Mouse (Mus musculus) MEL (cell line): ENCODE results near the gene Traf3ip2. TPM values are rescaled to one million over a fixed set of nuclear protein-coding genes. Genes with fewer than 3 reads are reported as not detected.

Experiments used
- DNase-seq: peaks from one replicate; pipeline ENCODE4 v3.0.0; 2011; ENCODE audit warnings: low read depth, low spot score
- H3K27ac ChIP-seq: 2 replicates; pipeline ENCODE4 v1.5.1; 2012; ENCODE audit warnings: low read depth, mild to moderate bottlenecking, control low read depth, low read length, moderate library complexity; ENCODE audit not compliant: control insufficient read depth
- H3K27me3 ChIP-seq, 2 experiments: fragments of 150-350 bp in 1 of 2; sonication (generic) in 1 of 2; 2 replicates each; pipeline ENCODE4 v1.6.1; 2012; ENCODE audit warnings: low read length in 2 of 2, mild to moderate bottlenecking in 2 of 2, improper control_type of control experiment in 1 of 2, moderate library complexity in 1 of 2; ENCODE audit not compliant: insufficient read depth in 2 of 2, control insufficient read depth in 1 of 2
- H3K36me3 ChIP-seq, 2 experiments: 2 replicates each; pipeline ENCODE4 v1.6.1; 2012 to 2014; ENCODE audit warnings: low read length in 2 of 2, improper control_type of control experiment in 1 of 2, inconsistent platforms in 1 of 2, mild to moderate bottlenecking in 1 of 2; ENCODE audit not compliant: insufficient read depth in 2 of 2, control insufficient read depth in 1 of 2
- H3K4me1 ChIP-seq, 2 experiments: fragments of 150-350 bp in 1 of 2; sonication (generic) in 1 of 2; 2 replicates each; pipeline ENCODE4 v1.6.1; 2012; ENCODE audit warnings: low read length in 2 of 2, improper control_type of control experiment in 1 of 2, mild to moderate bottlenecking in 1 of 2; ENCODE audit not compliant: insufficient read depth in 2 of 2, control insufficient read depth in 1 of 2
- H3K4me3 ChIP-seq, 2 experiments: fragments of 150-350 bp in 1 of 2; sonication (generic) in 1 of 2; 2 replicates each; pipeline ENCODE4 v1.5.1; 2012; ENCODE audit warnings: low read depth in 2 of 2, low read length in 2 of 2, mild to moderate bottlenecking in 2 of 2, moderate library complexity in 2 of 2, control low read depth in 1 of 2, improper control_type of control experiment in 1 of 2; ENCODE audit not compliant: control insufficient read depth in 1 of 2, insufficient read depth in 1 of 2
- H3K79me2 ChIP-seq: 2 replicates; pipeline ENCODE4 v1.6.1; 2012; ENCODE audit warnings: mild to moderate bottlenecking, low read length, moderate library complexity; ENCODE audit not compliant: control insufficient read depth, poor library complexity, insufficient read depth
- H3K9ac ChIP-seq: 2 replicates; pipeline ENCODE4 v1.6.1; 2012; ENCODE audit warnings: low read depth, mild to moderate bottlenecking, control low read depth, low read length, moderate library complexity; ENCODE audit not compliant: control insufficient read depth, poor library complexity, severe bottlenecking
- H3K9me3 ChIP-seq: fragments of 150-350 bp; sonication (generic); replicated peaks from 2 replicates; pipeline ENCODE4 v1.6.1; 2012; ENCODE audit warnings: mild to moderate bottlenecking, low read length, improper control_type of control experiment, moderate library complexity; ENCODE audit not compliant: insufficient read depth
- BHLHE40 ChIP-seq: IDR thresholded peaks from 2 replicates; pipeline ENCODE4 v1.6.1; 2012; ENCODE audit warnings: low read depth, mild to moderate bottlenecking, inconsistent platforms, low read length, improper control_type of control experiment, borderline replicate concordance
- CTCF ChIP-seq, 3 experiments: IDR thresholded peaks in 2 of 3; conservative IDR thresholded peaks in 1 of 3; 2 replicates each; pipeline ENCODE4 v1.5.1; 2011 to 2012; ENCODE audit warnings: low read length in 3 of 3, low read depth in 2 of 3, mild to moderate bottlenecking in 2 of 3, improper control_type of control experiment in 1 of 3, inconsistent platforms in 1 of 3, mixed read lengths in 1 of 3, moderate library complexity in 1 of 3; ENCODE audit not compliant: control insufficient read depth in 1 of 3, insufficient read depth in 1 of 3, poor library complexity in 1 of 3, severe bottlenecking in 1 of 3
- E2F4 ChIP-seq: IDR thresholded peaks from 2 replicates; pipeline ENCODE4 v1.6.1; 2011; ENCODE audit warnings: low read depth, low read length, improper control_type of control experiment, borderline replicate concordance
- HCFC1 ChIP-seq: IDR thresholded peaks from 2 replicates; pipeline ENCODE4 v1.6.1; 2012; ENCODE audit warnings: low read depth, mild to moderate bottlenecking, inconsistent platforms, low read length, improper control_type of control experiment, moderate library complexity
- KAT2A ChIP-seq: conservative IDR thresholded peaks from 2 replicates; pipeline ENCODE4 v1.6.1; 2012; ENCODE audit warnings: low read depth, low read length, improper control_type of control experiment, inconsistent platforms
- MAZ ChIP-seq: IDR thresholded peaks from 2 replicates; pipeline ENCODE4 v1.6.1; 2012; ENCODE audit warnings: low read depth, mild to moderate bottlenecking, inconsistent platforms, low read length, improper control_type of control experiment
- MXI1 ChIP-seq: IDR thresholded peaks from 2 replicates; pipeline ENCODE4 v1.6.1; 2011; ENCODE audit warnings: mild to moderate bottlenecking, low read depth, low read length, improper control_type of control experiment
- MYC ChIP-seq: IDR thresholded peaks from 2 replicates; pipeline ENCODE4 v1.6.1; 2011; ENCODE audit warnings: low read depth, mild to moderate bottlenecking, low read length, improper control_type of control experiment, moderate library complexity
- NELFE ChIP-seq: IDR thresholded peaks from 2 replicates; pipeline ENCODE4 v1.6.1; 2011; ENCODE audit warnings: low read depth, low read length, improper control_type of control experiment
- NRF1 ChIP-seq: IDR thresholded peaks from 2 replicates; pipeline ENCODE4 v1.6.1; 2014; ENCODE audit warnings: low read depth, mild to moderate bottlenecking, inconsistent platforms, low read length, improper control_type of control experiment, moderate library complexity; ENCODE audit not compliant: poor library complexity, insufficient read depth, severe bottlenecking
- POLR2A ChIP-seq, 2 experiments: IDR thresholded peaks; 2 replicates each; pipeline ENCODE4 v1.6.1; 2011 to 2012; ENCODE audit warnings: low read length in 2 of 2, mild to moderate bottlenecking in 2 of 2, control low read depth in 1 of 2, improper control_type of control experiment in 1 of 2, low read depth in 1 of 2, moderate library complexity in 1 of 2; ENCODE audit not compliant: control insufficient read depth in 1 of 2, insufficient read depth in 1 of 2, poor library complexity in 1 of 2
- POLR2AphosphoS5 ChIP-seq: IDR thresholded peaks from 2 replicates; pipeline ENCODE4 v1.6.1; 2012; ENCODE audit warnings: low read depth, borderline replicate concordance, mild to moderate bottlenecking, inconsistent platforms, low read length, moderate library complexity, mixed read lengths
- RAD21 ChIP-seq: IDR thresholded peaks from 2 replicates; pipeline ENCODE4 v1.6.1; 2011; ENCODE audit warnings: mild to moderate bottlenecking, low read depth, low read length, improper control_type of control experiment
- RCOR1 ChIP-seq: IDR thresholded peaks from 2 replicates; pipeline ENCODE4 v1.6.1; 2012; ENCODE audit warnings: low read depth, mild to moderate bottlenecking, inconsistent platforms, low read length, improper control_type of control experiment
- TAL1 ChIP-seq: IDR thresholded peaks from 2 replicates; pipeline ENCODE4 v1.6.1; 2012; ENCODE audit warnings: mild to moderate bottlenecking, inconsistent platforms, low read length, moderate library complexity, mixed read lengths
- USF1 ChIP-seq: IDR thresholded peaks from 2 replicates; pipeline ENCODE4 v1.6.1; 2014; ENCODE audit warnings: low read depth, mild to moderate bottlenecking, inconsistent platforms, low read length, improper control_type of control experiment, moderate library complexity
- ZC3H11A ChIP-seq: IDR thresholded peaks from 2 replicates; pipeline ENCODE4 v1.6.1; 2012; ENCODE audit warnings: low read depth, mild to moderate bottlenecking, inconsistent platforms, low read length, improper control_type of control experiment
- ZMIZ1 ChIP-seq: IDR thresholded peaks from 2 replicates; pipeline ENCODE4 v1.6.1; 2012; ENCODE audit warnings: low read depth, mild to moderate bottlenecking, inconsistent platforms, low read length, improper control_type of control experiment, moderate library complexity
- polyA plus RNA-seq, 2 experiments: library from polyadenylated mRNA; stranded (reverse) in 1 of 2; unstranded in 1 of 2; fragments of >175 nt in 1 of 2; fragments of >200 nt in 1 of 2; gene quantifications; 2 replicates each; pipeline versions ENCODE4 v1.2.1 to v1.2.4; 2012; ENCODE audit warnings: low replicate concordance in 2 of 2, low read depth in 1 of 2; ENCODE audit not compliant: insufficient read length in 2 of 2, insufficient read depth in 1 of 2, missing spikeins in 1 of 2
- total RNA-seq: library from RNA; depleted of rRNA; stranded (reverse); fragments of 300-350 nt; gene quantifications from 2 replicates; pipeline ENCODE4 v1.2.3, GENCODE M21; 2012

Gene Traf3ip2
- total and polyA plus RNA-seq, 3 experiments: 1.3 to 3.0 TPM; not detected in 1

- DNase-seq: no peak
- H3K4me1 ChIP-seq: no peaks in the 10 kb centered on the region
- H3K79me2 ChIP-seq: no peaks in the 10 kb centered on the region
- no peaks in the 10 kb centered on the region; a peak in 1 of 4 replicates for H3K27me3 ChIP-seq
- H3K9ac ChIP-seq: no peak overlapping the region
- H3K9me3 ChIP-seq: no peaks in the 10 kb centered on the region
- no peak overlapping the region for H3K27ac ChIP-seq
- no peak for TF ChIP-seq MAZ
- TF ChIP-seq, all 39 proteins: peak for 0
- H3K36me3 ChIP-seq: no peaks in the 10 kb centered on the region
- H3K4me3 ChIP-seq: no peak overlapping the region
Measured at GRCm38 (mm10) chr10:39592501-39592900, 20.2 kb upstream of the Traf3ip2 start.

- Histone ChIP-seq H3K9ac (no peak overlapping the region), H3K27me3 (no peaks in the 10 kb centered on the region; a peak in 1 of 4 replicates), H3K4me1 (no peaks in the 10 kb centered on the region), H3K9me3 (no peaks in the 10 kb centered on the region), H3K36me3 (no peaks in the 10 kb centered on the region), H3K4me3 (no peak overlapping the region), H3K79me2 (no peaks in the 10 kb centered on the region), H3K27ac (no peak overlapping the region)
- no peak for TF ChIP-seq MYC
- no peak for TF ChIP-seq USF1
- no peak for TF ChIP-seq E2F4
- TF ChIP-seq MAZ: no peak
- TF ChIP-seq CTCF (IDR thresholded peaks at IDR 0.05 in 2 of 3, conservative IDR thresholded peaks at IDR 0.05 in 1 of 3; ENCODE audit: control insufficient read depth in 1 of 3, insufficient read depth in 1 of 3, low read depth in 2 of 3, low read length in 3 of 3, poor library complexity in 1 of 3, severe bottlenecking in 1 of 3): no peak
- TF ChIP-seq ZMIZ1: no peak
- no peak for TF ChIP-seq NRF1
- TF ChIP-seq POLR2A (IDR thresholded peaks at IDR 0.05; ENCODE audit: control insufficient read depth in 1 of 2, insufficient read depth in 1 of 2, low read depth in 1 of 2, low read length in 2 of 2, poor library complexity in 1 of 2): no peak
- TF ChIP-seq POLR2AphosphoS5: no peak
- no peak for TF ChIP-seq RAD21
- no peak for TF ChIP-seq KAT2A
- no peak for TF ChIP-seq HCFC1
- TF ChIP-seq ZC3H11A: no peak
- TF ChIP-seq BHLHE40: no peak
- DNase-seq: no peak
Measured at GRCm38 (mm10) chr10:39594716-39595115, 18.0 kb upstream of the Traf3ip2 start.

GRCm38 (mm10) chr10:39595862-39596261, 16.9 kb upstream of the Traf3ip2 start:
- DNase-seq: peak; percentile 62
- Histone ChIP-seq H3K4me3 (no peak overlapping the region), H3K9me3 (no peaks in the 10 kb centered on the region), H3K79me2 (no peaks in the 10 kb centered on the region), H3K27me3 (no peaks in the 10 kb centered on the region; a peak in 2 of 4 replicates), H3K4me1 (no peaks in the 10 kb centered on the region), H3K36me3 (no peaks in the 10 kb centered on the region), H3K27ac (no peak overlapping the region), H3K9ac (no peak overlapping the region)
- TF ChIP-seq MXI1: no peak
- no peak for TF ChIP-seq NELFE
- no peak for TF ChIP-seq MYC
- TF ChIP-seq RCOR1: no peak
- TF ChIP-seq POLR2AphosphoS5: no peak
- no peak for TF ChIP-seq RAD21
- TF ChIP-seq USF1: no peak
- TF ChIP-seq TAL1: no peak
